Mouse (Mus musculus): Measurements from ENCODE around the gene Kcnk18. TPM values are rescaled to one million over a fixed set of nuclear protein-coding genes. Genes with fewer than 3 reads are reported as not detected.

The Kcnk18 gene
- polyA plus RNA-seq, 1 experiment = 0.04 TPM

DNA sequence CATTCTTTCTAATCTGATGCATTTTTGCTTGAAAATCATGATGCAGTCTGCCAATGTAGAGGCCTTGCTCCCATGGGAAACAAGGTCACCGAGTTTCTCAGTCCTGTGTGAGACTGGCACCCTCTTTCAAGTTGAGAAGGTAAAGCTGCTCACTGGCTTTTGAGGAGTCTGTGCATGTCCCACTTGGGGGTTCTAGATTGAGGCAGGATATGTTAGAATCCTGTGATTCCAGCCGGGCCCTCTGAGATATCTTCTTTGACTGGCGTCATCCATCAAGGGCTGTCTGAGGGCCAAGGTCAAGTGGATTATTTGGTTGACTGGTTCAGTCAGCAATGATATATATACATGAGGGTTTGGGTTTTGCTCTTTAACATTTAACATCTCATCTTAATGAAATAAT lies 63.0 kb downstream of the Kcnk18 start:
- no peaks in the 10 kb centered on the region for H3K4me1 ChIP-seq (ENCODE audit: control insufficient read depth, insufficient read depth, low read length)
- H3K36me3 ChIP-seq (ENCODE audit: control insufficient read depth, insufficient read depth, low read length) = no peaks in the 10 kb centered on the region
- H3K4me3 ChIP-seq (ENCODE audit: control insufficient read depth, low read depth, low read length) = no peak overlapping the region
- no peak for TF ChIP-seq POLR2A (IDR thresholded peaks at IDR 0.05; ENCODE audit: control insufficient read depth, low read depth, low read length)
- no peak for TF ChIP-seq CTCF (IDR thresholded peaks at IDR 0.05; ENCODE audit: control insufficient read depth, insufficient read depth, insufficient replicate concordance, low read depth, low read length)
- H3K27me3 ChIP-seq (ENCODE audit: control insufficient read depth, insufficient read depth, low read length) = no peaks in the 10 kb centered on the region
- H3K27ac ChIP-seq (ENCODE audit: control insufficient read depth, insufficient read depth, low read depth, low read length) = no peak overlapping the region

Other genes starting within 250 kb of the Kcnk18 start
- 3.4 and 3.9 TPM in 2 replicates for gene Shtn1, start 143.1 kb upstream of the Kcnk18 start, polyA plus RNA-seq (2012; rRNA removed)
- 0.33 and 0.60 TPM in 2 replicates for gene Vax1, start 49.2 kb upstream of the Kcnk18 start, polyA plus RNA-seq (2012; rRNA removed)
- 0.35 and 0.47 TPM in 2 replicates for gene Slc18a2, start 41.7 kb downstream of the Kcnk18 start, polyA plus RNA-seq (2012; rRNA removed)
- 708 and 907 TPM in 2 replicates for gene Rps12-ps3, start 103.1 kb downstream of the Kcnk18 start, polyA plus RNA-seq (2012; rRNA removed)
- 41.8 and 43.4 TPM in 2 replicates for gene Pdzd8, start 126.6 kb downstream of the Kcnk18 start, polyA plus RNA-seq (2012; rRNA removed)
- gene Emx2, start 239.2 kb downstream of the Kcnk18 start, polyA plus RNA-seq (2012; rRNA removed) = 1.7 and 2.6 TPM in 2 replicates